Mouse (Mus musculus) erythroblast, embryonic 14.5 days (primary cell): Measurements from ENCODE around the gene Lpo.

Experiments used
- GATA1 ChIP-seq: IDR thresholded peaks from 2 replicates; pipeline ENCODE4 v1.6.1; 2012; ENCODE audit warnings: low read length, inconsistent platforms, mixed read lengths
- TAL1 ChIP-seq: IDR thresholded peaks from 3 replicates; pipeline ENCODE4 v1.6.1; 2012; ENCODE audit warnings: low read length, inconsistent platforms, mixed read lengths

DNA sequence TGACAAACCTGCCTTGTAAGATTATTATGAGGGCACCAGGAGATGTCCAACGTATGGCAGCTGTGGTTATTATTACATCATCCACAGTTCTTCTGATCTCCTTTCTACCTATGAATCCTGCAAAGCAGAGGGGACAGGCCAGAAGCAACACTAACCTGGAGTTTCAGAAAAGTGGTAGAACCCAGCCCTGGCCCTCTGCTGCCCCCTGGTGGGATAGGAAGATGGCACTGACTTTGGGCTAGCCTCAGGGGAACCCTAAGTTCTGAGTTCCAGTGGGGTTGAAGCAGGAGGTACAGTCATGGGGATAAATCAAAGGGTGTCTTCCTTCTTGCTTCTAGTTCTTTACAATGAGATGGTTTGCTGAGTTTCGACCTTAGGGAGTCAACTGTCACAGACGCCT, 57.1 kb downstream of the Lpo start:
- TF ChIP-seq TAL1: no peak
- TF ChIP-seq GATA1: no peak
